Mouse (Mus musculus) neural tube, embryonic 11.5 days (tissue): ENCODE measurements at regions not wholly inside any gene's neighbourhood (a gene's known extent, or its start where the extent isn't known, plus 50 kb on each side); places are given as distances from the start of the nearest gene placed in this dataset.

Experiments used
- ATAC-seq: fragments of 200-750 bp; cut with Nextera tagmentation; 2 replicates; pipeline ENCODE4 v1.8.0; 2017; ENCODE audit warnings: moderate number of reproducible peaks, mild to moderate bottlenecking, moderate TSS enrichment, moderate library complexity; ENCODE audit not compliant: insufficient read depth, low FRiP score, low TSS enrichment
- DNase-seq: peaks from one replicate; pipeline ENCODE4 v3.0.0-alpha.2; 2015; ENCODE audit warnings: low spot score
- H3K27ac ChIP-seq: fragments of 300-500 bp; sonication (generic); 2 replicates; pipeline ENCODE4 v1.5.1; 2014; ENCODE audit warnings: low read depth, mild to moderate bottlenecking, low read length
- H3K27me3 ChIP-seq: fragments of 300-500 bp; sonication (generic); 2 replicates; pipeline ENCODE4 v1.6.1; 2014; ENCODE audit warnings: mild to moderate bottlenecking, low read length, mixed read lengths; ENCODE audit not compliant: control insufficient read depth, insufficient read depth
- H3K36me3 ChIP-seq: fragments of 300-500 bp; sonication (generic); 2 replicates; pipeline ENCODE4 v1.6.1; 2014; ENCODE audit warnings: mild to moderate bottlenecking, low read length, moderate library complexity, mixed read lengths; ENCODE audit not compliant: control insufficient read depth, insufficient read depth
- H3K4me1 ChIP-seq: fragments of 300-500 bp; sonication (generic); 2 replicates; pipeline ENCODE4 v1.6.1; 2014; ENCODE audit warnings: low read length, mixed read lengths; ENCODE audit not compliant: control insufficient read depth, insufficient read depth
- H3K4me2 ChIP-seq: fragments of 300-500 bp; sonication (generic); 2 replicates; pipeline ENCODE4 v1.6.1; 2014; ENCODE audit warnings: low read depth, mild to moderate bottlenecking, moderate library complexity
- H3K4me3 ChIP-seq: fragments of 300-500 bp; sonication (generic); 2 replicates; pipeline ENCODE4 v1.5.1; 2014; ENCODE audit warnings: low read depth, low read length
- H3K9ac ChIP-seq: fragments of 300-500 bp; sonication (generic); 2 replicates; pipeline ENCODE4 v1.6.1; 2014; ENCODE audit warnings: mild to moderate bottlenecking, low read length
- H3K9me3 ChIP-seq: fragments of 300-500 bp; sonication (generic); 2 replicates; pipeline ENCODE4 v1.6.1; 2016; ENCODE audit warnings: low read length; ENCODE audit not compliant: control insufficient read depth
- WGBS: fragments of 180-500 bp; shearing (Covaris S2); extraction: QIAGEN DNeasy Blood & Tissue Kit; methylation state at CpG from one replicate; pipeline ENCODE4 v1.1.7; 2014; 5-methylcytosine and 5-hydroxymethylcytosine counted together

DNA sequence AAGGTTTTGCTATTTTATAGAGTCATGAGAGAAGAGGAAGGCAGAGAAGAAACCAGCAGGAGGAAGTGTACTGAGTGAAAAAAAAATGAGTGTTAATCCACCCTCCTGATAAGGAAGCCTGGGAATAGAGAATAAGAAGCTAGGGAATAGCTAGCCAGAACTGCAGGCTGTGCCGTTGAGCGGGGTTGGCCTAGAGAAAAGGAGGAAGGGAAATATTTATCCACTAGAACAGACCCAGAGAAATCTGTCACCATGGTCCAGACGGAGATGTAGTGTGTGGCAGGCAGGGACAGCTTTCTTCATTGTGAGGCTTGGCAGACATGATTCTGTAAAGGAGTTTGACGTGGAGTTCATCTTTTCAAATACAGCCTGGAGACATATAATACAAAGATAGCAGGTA, 397.4 kb downstream of the Epha3 start:
- H3K9ac ChIP-seq = no peak overlapping the region
- no peak overlapping the region for H3K27ac ChIP-seq
- H3K4me1 ChIP-seq = no peaks in the 10 kb centered on the region
- no peak for DNase-seq
- no peaks in the 10 kb centered on the region for H3K9me3 ChIP-seq
- no peak overlapping the region for H3K4me3 ChIP-seq
- no peak overlapping the region for H3K4me2 ChIP-seq
- ATAC-seq = no peak
- no peaks in the 10 kb centered on the region for H3K27me3 ChIP-seq
- H3K36me3 ChIP-seq = no peaks in the 10 kb centered on the region
- WGBS = 73% methylated on average over 4 of the region's 4 CpGs

DNA sequence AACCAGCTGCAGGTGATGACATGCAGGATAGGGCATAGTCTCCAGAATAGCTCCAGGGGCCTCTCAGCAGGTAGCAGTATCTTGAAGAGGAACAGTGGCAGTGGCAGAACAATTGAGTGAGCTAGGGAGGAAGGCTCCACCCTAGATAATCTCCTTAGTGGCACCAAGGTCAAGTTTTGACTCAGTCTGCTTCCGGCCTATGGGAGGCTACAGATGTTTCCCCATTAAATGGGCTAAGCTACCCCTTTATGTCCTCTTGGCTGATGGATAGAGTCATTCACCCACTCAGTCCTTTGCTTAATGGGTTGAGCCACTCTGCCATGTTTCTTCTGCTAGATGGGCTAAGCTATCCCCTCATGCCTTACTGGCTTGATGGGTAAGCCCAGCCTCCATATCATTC, 395.1 kb downstream of the Epha3 start:
- no peak for DNase-seq

More for the DNA sequence above, 395.1 kb downstream of the Epha3 start:
- Histone ChIP-seq H3K9ac (no peak overlapping the region), H3K4me3 (no peak overlapping the region), H3K4me1 (no peaks in the 10 kb centered on the region), H3K27me3 (no peaks in the 10 kb centered on the region), H3K36me3 (no peaks in the 10 kb centered on the region), H3K4me2 (no peak overlapping the region), H3K9me3 (no peaks in the 10 kb centered on the region), H3K27ac (no peak overlapping the region)
- no peak for ATAC-seq
- 89% methylated on average over 1 of the region's 1 CpGs for WGBS
